Mouse (Mus musculus): Measurements from ENCODE around the gene Wnk2. TPM values are rescaled to one million over a fixed set of nuclear protein-coding genes. Genes with fewer than 3 reads are reported as not detected.

The Wnk2 gene
- polyA plus RNA-seq, 1 experiment from 2014 or later = 0.50 TPM

DNA sequence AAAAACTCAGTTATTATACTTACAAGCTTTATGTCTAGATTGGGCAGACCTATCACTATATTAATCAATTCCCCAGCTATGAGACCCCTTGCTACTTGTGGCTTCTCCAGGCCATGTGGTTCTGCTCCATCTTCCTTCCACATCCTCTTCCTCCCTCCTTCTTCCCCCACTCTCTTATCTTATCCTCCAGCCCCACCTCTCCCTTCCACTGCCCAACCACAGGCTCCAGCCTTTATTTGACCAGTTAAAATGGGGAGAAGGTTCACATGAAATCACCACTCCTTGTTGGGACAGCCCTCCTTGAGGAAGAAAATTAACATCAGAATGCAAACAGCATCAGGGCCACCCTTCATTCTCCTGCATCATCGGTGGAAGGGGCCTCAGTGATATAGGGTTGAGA lies 32.9 kb upstream of the Wnk2 start:
- no peak overlapping the region for H3K27ac ChIP-seq
- H3K4me2 ChIP-seq (ENCODE audit: low read length) = no peak overlapping the region
- no peaks in the 10 kb centered on the region for H3K9me3 ChIP-seq (replicated peaks; ENCODE audit: low read length)
- WGBS = 56% methylated on average over 1 of the region's 1 CpGs
- no peak for TF ChIP-seq CTCF (IDR thresholded peaks at IDR 0.05; ENCODE audit: low read depth)
- H3K36me3 ChIP-seq (ENCODE audit: insufficient read depth, low read length) = no peaks in the 10 kb centered on the region
- H3K4me1 ChIP-seq (replicated peaks; ENCODE audit: insufficient read depth, low read length) = no peaks in the 10 kb centered on the region
- no peak overlapping the region for H3K9ac ChIP-seq (ENCODE audit: low read depth, low read length)
- DNase-seq (ENCODE audit: low spot score) = no peak
- H3K27me3 ChIP-seq (ENCODE audit: insufficient read depth, low read length) = no peaks in the 10 kb centered on the region
- no peak for ATAC-seq (replicated peaks; ENCODE audit: low FRiP score, low read depth)
- H3K4me3 ChIP-seq (replicated peaks; ENCODE audit: low read depth, low read length) = no peak overlapping the region

DNA sequence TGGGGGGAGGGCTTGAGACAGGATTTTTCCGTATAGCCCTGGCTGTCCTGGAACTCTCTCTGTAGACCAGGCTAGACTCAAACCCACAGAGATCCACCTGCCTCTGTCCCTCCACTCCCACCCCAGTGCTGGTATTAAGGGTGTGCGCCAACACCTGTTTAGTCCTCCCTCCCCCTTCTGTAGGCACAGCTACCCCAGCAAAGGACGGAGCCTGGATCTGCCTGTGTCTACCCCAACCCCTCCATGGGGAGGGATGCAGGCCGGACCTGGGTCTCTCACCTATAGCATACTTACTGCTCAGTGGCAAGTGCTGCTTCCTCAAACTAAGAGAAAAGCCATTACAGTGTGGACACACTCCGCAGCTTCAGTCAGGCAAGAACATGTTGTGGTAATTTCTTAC lies 32.5 kb upstream of the Wnk2 start:
- H3K9me3 ChIP-seq (replicated peaks; ENCODE audit: low read length) = no peaks in the 10 kb centered on the region
- ATAC-seq (replicated peaks; ENCODE audit: low FRiP score, low read depth) (no peak), DNase-seq (ENCODE audit: low spot score) (no peak)
- H3K4me2 ChIP-seq (ENCODE audit: low read length) = no peak overlapping the region
- no peak for TF ChIP-seq CTCF (IDR thresholded peaks at IDR 0.05; ENCODE audit: low read depth)
- 87% methylated on average over 5 of the region's 5 CpGs for WGBS
- H3K4me3 ChIP-seq (replicated peaks; ENCODE audit: low read depth, low read length) = no peak overlapping the region
- no peak overlapping the region for H3K27ac ChIP-seq
- H3K9ac ChIP-seq (ENCODE audit: low read depth, low read length) = no peak overlapping the region
- H3K4me1 ChIP-seq (replicated peaks; ENCODE audit: insufficient read depth, low read length) = no peaks in the 10 kb centered on the region
- H3K36me3 ChIP-seq (ENCODE audit: insufficient read depth, low read length) = no peaks in the 10 kb centered on the region
- no peaks in the 10 kb centered on the region for H3K27me3 ChIP-seq (ENCODE audit: insufficient read depth, low read length)

DNA sequence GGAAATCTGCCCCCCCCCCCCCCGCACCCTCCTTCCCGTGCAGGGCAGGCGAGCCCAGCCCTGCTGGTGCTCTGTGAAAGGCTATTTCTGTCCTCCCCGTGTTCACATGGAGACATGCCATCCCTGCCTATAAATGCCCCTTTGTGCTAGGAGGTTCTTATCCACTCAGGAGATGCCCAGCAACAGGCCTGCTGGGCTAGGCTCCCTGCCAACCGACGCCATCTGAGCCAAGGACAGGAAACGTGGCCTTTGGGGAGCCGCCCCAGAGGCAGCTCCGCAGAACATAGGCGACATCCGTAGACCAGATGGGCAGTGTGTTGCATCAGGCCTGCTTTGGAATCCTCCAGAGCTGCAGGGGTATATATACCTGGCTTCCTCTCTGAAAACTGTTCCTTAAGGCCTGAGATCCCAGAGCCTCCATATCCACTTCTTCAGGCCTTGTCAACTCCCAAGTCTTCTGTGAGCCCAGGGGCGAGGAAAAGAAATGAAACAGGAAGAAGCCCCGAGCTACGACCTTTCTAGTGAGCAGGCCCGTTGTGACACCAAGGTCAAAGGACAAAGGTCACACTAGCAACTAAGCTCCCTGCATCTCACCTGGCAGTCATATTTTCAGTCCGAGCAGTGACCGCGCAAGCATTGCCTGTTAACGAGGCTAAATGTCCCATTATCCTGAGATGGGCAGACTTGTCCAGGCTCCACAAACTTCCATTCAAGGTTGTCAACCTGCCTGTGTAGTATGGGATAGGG lies 31.2 kb upstream of the Wnk2 start:
- DNase-seq (ENCODE audit: low spot score) = peak; percentile 40
- Histone ChIP-seq H3K9ac (ENCODE audit: low read depth, low read length) (no peak overlapping the region), H3K36me3 (ENCODE audit: insufficient read depth, low read length) (no peaks in the 10 kb centered on the region), H3K9me3 (replicated peaks; ENCODE audit: low read length) (no peaks in the 10 kb centered on the region), H3K4me3 (replicated peaks; ENCODE audit: low read depth, low read length) (no peak overlapping the region), H3K27me3 (ENCODE audit: insufficient read depth, low read length) (no peaks in the 10 kb centered on the region), H3K4me1 (replicated peaks; ENCODE audit: insufficient read depth, low read length) (no peaks in the 10 kb centered on the region), H3K27ac (no peak overlapping the region), H3K4me2 (ENCODE audit: low read length) (no peak overlapping the region)
- no peak for TF ChIP-seq CTCF (IDR thresholded peaks at IDR 0.05; ENCODE audit: low read depth)
- WGBS = 59% methylated on average over 18 of the region's 19 CpGs
- ATAC-seq (replicated peaks; ENCODE audit: low FRiP score, low read depth) = no peak

DNA sequence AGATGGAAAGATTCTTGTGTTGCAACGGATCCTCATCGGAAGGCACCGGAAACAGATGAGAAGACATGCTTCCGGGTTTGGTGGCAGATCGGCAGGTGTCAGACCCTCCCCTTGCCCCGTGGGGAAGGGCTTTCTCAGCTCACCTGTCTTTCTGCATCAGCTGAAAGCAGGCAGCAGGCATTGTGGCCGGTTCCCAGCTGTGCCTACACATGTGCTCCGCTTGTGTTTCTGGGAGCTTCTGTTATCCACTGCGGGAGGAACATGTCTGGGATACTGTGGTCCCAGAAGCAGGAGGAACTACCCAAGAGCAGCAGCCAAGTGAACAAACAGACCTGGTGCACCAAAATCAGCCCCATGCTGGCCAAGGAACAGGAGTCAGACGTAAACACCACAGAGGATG lies 27.7 kb upstream of the Wnk2 start:
- no peaks in the 10 kb centered on the region for H3K9me3 ChIP-seq (replicated peaks; ENCODE audit: low read length)
- 81% methylated on average over 10 of the region's 10 CpGs for WGBS
- H3K9ac ChIP-seq (ENCODE audit: low read depth, low read length) = no peak overlapping the region
- H3K4me1 ChIP-seq (replicated peaks; ENCODE audit: insufficient read depth, low read length) = no peaks in the 10 kb centered on the region
- no peak overlapping the region for H3K27ac ChIP-seq
- no peak overlapping the region for H3K4me2 ChIP-seq (ENCODE audit: low read length)
- no peak for ATAC-seq (replicated peaks; ENCODE audit: low FRiP score, low read depth)
- no peak for TF ChIP-seq CTCF (IDR thresholded peaks at IDR 0.05; ENCODE audit: low read depth)
- no peaks in the 10 kb centered on the region for H3K36me3 ChIP-seq (ENCODE audit: insufficient read depth, low read length)
- no peaks in the 10 kb centered on the region for H3K27me3 ChIP-seq (ENCODE audit: insufficient read depth, low read length)
- no peak overlapping the region for H3K4me3 ChIP-seq (replicated peaks; ENCODE audit: low read depth, low read length)
- no peak for DNase-seq (ENCODE audit: low spot score)

DNA sequence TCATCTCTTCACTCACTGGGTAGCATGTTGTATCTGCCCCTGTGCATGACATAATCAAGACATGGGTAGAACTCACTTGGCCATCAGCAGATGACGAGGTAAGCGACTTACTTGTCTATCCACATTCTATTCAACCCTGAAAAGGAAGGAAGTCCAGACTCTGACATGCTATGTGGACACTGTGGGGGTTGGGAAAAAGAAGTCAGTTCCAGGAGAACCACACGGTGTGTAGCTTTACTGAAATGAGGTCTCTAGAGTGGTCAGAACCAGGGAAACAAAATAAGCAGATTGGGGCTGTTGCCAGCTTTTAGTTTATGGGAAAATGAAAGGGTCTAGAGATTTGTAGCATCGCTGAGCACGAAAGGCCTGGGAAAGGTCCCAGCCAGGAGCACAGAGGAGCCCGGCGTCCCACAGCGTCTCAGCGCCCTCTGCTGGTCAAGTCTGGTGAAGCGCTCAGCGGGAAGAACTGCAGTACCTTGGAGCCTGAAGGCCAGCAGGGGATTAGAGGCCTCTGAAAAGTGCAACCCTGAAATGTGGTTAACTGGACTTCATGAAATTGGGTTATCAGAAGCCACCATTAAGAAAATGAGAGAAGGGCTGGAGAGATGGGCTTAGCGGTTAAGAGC lies 25.3 kb upstream of the Wnk2 start:
- peak; percentile 91 for DNase-seq (ENCODE audit: low spot score)
- 4% methylated on average over 12 of the region's 12 CpGs for WGBS
- Histone ChIP-seq H3K27ac (no peak overlapping the region), H3K27me3 (ENCODE audit: insufficient read depth, low read length) (no peaks in the 10 kb centered on the region), H3K4me3 (replicated peaks; ENCODE audit: low read depth, low read length) (no peak overlapping the region), H3K9me3 (replicated peaks; ENCODE audit: low read length) (no peaks in the 10 kb centered on the region), H3K9ac (ENCODE audit: low read depth, low read length) (no peak overlapping the region), H3K36me3 (ENCODE audit: insufficient read depth, low read length) (no peaks in the 10 kb centered on the region), H3K4me1 (replicated peaks; ENCODE audit: insufficient read depth, low read length) (no peaks in the 10 kb centered on the region), H3K4me2 (ENCODE audit: low read length) (no peak overlapping the region)
- TF ChIP-seq CTCF (IDR thresholded peaks at IDR 0.05; ENCODE audit: low read depth) = peak; percentile 97
- peak; percentile 74 for ATAC-seq (replicated peaks; ENCODE audit: low FRiP score, low read depth)

DNA sequence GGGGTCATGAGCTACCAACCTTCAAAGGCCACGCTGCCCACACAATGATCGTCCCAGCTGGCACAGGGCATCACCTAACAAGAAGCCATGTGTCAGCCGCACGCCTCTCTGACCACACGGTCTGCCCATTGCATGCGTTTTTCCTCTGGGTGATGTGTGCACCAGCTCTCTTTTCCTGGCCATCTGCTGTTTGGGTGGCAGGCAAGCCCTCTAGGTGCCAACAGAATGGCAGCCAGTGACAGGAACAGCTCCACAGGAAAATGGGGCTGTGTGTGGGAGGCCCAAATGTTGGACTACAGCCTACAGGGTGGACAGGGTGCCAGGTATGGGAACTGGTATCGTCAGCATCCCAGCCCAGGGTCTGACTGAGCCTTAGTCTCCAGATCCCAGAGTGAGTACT lies 24.5 kb upstream of the Wnk2 start:
- no peaks in the 10 kb centered on the region for H3K27me3 ChIP-seq (ENCODE audit: insufficient read depth, low read length)
- H3K4me1 ChIP-seq (replicated peaks; ENCODE audit: insufficient read depth, low read length) = no peaks in the 10 kb centered on the region
- no peak overlapping the region for H3K4me3 ChIP-seq (replicated peaks; ENCODE audit: low read depth, low read length)
- H3K9ac ChIP-seq (ENCODE audit: low read depth, low read length) = no peak overlapping the region
- H3K27ac ChIP-seq = no peak overlapping the region
- DNase-seq (ENCODE audit: low spot score) = no peak
- H3K9me3 ChIP-seq (replicated peaks; ENCODE audit: low read length) = no peaks in the 10 kb centered on the region
- 84% methylated on average over 7 of the region's 7 CpGs for WGBS
- peak; percentile 1; the same call in 1 of the 2 replicates for ATAC-seq (replicated peaks; ENCODE audit: low FRiP score, low read depth)
- H3K36me3 ChIP-seq (ENCODE audit: insufficient read depth, low read length) = no peaks in the 10 kb centered on the region
- no peak for TF ChIP-seq CTCF (IDR thresholded peaks at IDR 0.05; ENCODE audit: low read depth)
- H3K4me2 ChIP-seq (ENCODE audit: low read length) = no peak overlapping the region
